Mouse (Mus musculus) left cerebral cortex, postnatal 10 days (tissue): ENCODE measurements at regions not wholly inside any gene's neighbourhood (a gene's known extent, or its start where the extent isn't known, plus 50 kb on each side); places are given as distances from the start of the nearest gene placed in this dataset.
A peak's percentile ranks its signal among the peaks of the same experiment; 100 is the strongest.

Experiments
- DNase-seq, 2 experiments: peaks; one replicate each; pipeline ENCODE4 v3.0.0; 2021 to 2022; ENCODE audit warnings: low spot score in 2 of 2, mixed read lengths in 1 of 2; ENCODE audit errors: extremely low spot score in 1 of 2
- intact Hi-C: fragments of 180-260 bp; cut with DNase I; formaldehyde crosslinking; loops from one replicate; pipeline ENCODE4 v1.15.1; 2025

DNA sequence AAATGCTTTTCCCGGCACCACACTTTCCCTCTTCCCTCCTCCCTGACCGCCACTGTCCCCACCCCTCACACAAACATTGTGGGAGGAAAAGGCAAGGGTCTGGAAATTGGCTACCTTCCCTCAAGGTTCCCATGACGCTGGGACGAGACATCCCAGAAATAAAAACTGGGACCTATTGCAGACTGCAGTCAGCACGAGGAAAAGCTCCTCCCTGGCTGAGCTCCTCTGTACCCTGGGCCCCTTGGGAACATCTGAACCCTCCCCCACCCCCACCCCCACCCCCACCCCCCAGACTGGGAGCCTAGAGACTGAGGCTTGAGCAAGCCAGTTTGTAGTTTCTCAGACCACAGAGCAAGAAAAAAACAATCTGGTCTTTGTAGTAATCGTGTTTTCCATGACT is 89.5 kb upstream of the Syt13 start:
- no peak for DNase-seq
- intact Hi-C loops: no loop called here

DNA sequence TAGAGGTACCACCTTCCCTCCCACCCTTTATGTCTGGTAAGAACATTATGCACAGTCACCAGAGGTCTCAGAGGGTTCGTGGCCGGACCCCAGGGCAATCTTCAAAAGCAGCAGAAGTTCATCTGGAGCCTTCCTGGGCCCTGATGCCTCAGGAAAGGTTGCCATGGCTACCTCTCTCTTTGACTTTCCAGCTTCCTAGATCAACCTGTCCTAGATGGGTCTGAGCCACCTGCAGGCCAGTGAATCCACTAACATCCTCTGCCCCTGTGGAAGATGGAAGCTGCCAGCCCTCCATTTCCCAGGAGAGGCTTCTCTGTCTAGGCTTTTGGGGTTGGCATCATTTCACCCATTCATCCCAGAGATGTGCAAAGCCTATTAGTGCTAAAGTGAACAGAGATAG is 84.8 kb upstream of the Syt13 start:
- intact Hi-C loops: no loop called here
- DNase-seq: no peak

DNA sequence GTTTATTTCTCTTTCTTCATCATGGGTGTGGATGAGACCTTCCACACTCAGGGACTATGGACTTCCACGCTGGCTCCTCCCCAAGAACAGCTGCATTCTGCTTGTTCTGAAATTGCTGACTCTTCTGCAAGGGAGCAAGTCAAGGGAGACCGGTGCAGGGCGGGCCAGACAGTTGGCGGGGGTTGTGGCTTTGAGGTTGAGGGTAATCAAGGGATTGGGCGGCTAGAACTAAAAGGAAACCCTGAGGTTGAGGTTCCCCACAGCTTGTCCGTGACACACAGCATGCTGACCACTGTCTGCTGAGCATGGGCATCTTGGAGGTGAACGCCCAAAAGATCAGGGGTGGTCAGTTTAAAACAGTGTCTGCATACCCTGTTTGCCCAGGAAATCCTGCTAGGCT is 83.1 kb upstream of the Syt13 start:
- intact Hi-C loops: no loop called here

DNA sequence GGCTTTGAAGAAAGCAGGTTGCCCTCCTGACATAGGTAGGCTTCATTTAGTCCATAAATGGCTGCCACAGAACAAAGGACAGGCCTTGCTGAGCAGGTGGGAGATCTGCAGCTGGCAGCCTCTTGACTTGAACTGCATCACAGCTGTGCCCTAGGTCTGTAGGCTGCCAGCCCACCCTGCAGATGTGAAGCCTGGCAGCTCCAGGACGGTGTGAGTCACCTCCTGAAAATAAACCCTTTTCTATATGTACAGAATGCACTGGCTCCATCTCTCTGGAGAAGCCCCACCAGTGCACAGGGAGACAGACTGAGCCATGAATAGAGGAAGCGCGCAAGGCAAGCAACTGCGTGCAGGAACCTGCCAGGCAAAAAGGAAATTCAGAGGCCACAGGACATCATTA is 78.7 kb upstream of the Syt13 start:
- intact Hi-C loops: loop anchor here (5.0 kb wide), 1 partner anchor 349 kb away; no protein-coding TSS in a partner anchor
- no peak for DNase-seq

More for the DNA sequence above, 83.1 kb upstream of the Syt13 start:
- no peak for DNase-seq

DNA sequence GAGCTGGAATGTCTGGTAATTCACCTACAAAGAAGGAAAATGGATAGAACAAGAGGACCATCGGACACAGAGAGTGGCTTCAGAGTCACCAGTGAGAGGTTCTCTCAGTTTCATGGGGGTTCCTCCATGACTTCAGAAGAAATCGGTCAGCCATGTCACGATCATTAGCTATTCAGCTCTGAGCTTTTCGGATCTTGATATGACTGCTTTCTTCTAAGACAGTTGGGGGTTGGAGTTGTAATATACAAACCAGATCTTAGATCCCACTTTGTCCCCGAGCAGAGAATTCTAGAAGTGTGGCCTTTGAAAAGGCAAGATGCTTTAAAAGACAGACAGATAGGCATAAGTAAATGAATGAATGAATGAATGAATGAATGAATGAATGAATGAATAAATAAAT is 76.9 kb upstream of the Syt13 start:
- DNase-seq: no peak
- intact Hi-C loops: loop anchor here (5.0 kb wide), 1 partner anchor 351 kb away; no protein-coding TSS in a partner anchor

DNA sequence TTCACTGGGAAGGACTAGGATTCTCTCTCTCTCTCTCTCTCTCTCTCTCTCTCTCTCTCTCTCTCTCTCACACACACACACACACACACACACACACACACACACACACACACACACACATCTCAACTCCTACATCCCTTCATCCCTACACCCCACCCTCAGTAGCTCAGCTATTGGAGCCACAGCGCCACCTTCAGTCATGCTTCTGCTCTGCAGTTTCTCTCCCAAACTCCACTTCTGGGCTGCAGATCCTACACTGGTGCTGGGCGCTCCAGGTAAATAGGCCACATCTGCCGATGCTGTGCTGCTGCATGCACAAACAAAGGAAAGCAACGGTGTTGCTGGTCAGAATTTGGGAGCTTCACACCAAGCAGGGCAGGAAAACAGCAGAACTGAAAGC is 74.9 kb upstream of the Syt13 start:
- intact Hi-C loops: no loop called here
- peak; percentile 67 to 81 for DNase-seq

DNA sequence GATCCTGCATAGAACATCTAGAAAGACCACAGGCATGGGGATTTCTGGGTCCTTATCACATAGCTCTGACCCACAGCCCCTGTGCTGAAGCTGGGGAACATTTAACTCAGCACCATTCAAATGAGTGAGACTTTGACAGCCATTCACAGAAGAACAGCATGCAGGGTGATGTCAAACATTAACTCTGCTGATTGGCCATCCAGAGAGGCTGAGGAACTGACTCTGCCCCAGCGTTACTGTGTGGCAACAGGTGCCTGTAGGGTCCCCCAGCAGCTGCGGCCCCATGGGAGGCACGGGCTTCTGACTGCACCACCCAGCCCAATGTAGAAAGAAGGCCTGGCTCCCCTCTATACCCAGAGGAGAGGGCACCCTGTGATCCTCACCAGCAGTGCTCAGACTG is 73.3 kb upstream of the Syt13 start:
- intact Hi-C loops: no loop called here
- DNase-seq: no peak

DNA sequence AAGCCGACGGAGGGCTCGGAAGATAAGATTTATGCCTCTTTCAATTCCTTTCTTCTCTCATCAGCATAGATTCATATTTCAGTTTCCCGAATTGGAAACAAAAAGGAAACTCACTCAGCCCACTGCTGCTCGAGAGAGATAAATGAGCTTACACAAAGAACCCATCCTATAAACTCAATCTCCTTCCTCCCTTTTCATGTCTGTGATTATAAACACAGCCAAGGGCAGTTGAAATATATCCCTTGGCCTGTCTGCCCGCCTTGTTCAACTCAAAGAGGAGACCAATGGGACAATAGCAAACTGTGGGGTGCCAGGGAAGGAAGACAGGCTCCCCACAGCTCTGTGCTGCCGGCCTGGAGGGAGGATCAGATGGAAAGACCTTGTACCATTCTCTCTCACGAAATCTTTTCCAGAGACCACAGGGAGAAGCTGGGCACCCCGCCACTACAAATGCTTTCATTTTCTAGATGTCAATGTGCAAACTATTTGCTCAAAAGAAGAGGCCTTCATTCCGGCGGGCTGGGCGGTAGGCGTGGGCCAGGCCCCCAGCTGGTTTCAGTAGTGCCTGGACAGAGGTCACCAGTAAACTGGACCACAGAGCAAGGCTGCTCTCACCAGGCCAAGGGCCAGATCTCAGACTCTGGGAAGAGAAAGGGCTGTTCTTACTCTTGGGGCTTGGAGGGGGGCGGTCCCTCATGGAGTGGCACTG is 69.7 kb upstream of the Syt13 start:
- intact Hi-C loops: no loop called here
- DNase-seq: peak; percentile 48 to 86

DNA sequence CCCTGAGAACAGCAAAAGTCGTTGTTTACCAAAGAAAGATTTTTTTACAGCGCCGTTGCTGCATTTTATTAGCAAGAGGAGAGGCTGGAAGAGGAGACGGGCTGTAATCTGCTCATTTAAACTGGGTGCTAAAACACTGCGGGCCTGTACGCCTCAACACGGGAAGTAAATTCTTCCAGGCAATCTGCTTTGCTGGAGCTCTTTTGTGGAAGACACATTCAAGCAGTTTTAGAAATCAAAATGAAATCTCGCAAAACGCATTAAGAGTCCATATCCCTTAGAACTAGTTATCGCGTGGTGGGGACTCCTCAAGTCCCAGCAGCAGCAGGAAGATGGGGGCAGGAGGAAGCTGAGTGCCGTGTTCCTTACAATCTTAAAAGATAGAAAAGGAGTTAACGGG is 65.9 kb upstream of the Syt13 start:
- no peak for DNase-seq
- intact Hi-C loops: no loop called here

DNA sequence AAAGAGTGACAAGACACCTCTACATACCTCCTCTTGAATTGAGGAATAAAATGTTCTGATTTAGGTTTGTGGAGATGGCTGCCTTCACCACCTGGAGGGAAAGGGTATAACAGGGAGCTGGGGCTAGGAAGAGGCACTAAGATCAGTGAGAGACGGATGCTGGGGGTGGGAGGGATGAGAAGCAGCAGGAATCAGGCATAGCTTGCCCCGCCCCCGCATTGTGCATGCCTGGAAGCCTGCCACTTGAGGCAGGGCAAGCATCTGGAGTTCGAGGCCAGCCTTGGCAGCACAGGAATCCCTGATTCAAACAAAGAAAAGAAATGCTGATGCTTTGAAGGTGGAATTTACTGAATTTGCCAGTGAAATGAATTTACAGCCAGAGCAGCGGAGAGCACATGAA is 63.6 kb upstream of the Syt13 start:
- intact Hi-C loops: no loop called here
- no peak for DNase-seq

DNA sequence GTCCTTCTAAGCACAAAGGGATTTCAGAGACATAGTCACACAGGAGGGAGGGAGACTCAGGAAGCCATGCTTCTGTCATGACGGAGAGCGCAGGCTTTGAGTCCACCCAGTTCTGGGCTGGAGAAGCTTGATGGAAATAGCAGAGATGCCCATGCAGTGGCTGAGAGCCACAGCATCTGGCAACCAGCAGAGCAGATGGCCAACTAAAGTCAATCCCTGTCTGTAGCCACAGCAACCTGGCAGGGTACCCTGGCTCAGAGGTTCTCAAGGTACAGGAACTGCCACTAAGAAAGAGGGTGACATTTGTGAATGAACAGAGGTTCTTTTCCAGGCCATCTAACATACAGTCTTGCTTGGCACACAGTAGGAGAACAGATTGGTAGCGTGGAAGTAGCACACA is 61.7 kb upstream of the Syt13 start:
- DNase-seq: no peak
- intact Hi-C loops: no loop called here

DNA sequence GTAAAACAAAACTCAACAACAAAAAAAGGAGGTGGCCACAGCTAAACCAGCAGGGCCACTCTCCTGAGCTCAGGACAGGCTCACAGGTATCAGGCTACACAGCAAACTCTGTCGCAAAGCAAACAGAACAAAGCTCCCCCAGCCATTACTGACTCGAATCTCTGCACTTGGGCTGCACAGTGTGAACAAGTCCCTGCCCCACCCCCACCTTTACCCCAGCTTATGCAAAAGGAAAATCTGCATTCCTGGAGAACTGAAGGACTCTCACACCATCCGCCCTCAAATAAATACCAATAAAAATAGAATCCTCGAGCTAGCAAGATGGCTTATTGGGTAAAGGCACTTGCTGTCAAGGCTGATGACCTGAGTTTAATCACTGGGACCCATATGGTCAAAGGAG is 60.6 kb upstream of the Syt13 start:
- intact Hi-C loops: no loop called here
- DNase-seq: no peak

DNA sequence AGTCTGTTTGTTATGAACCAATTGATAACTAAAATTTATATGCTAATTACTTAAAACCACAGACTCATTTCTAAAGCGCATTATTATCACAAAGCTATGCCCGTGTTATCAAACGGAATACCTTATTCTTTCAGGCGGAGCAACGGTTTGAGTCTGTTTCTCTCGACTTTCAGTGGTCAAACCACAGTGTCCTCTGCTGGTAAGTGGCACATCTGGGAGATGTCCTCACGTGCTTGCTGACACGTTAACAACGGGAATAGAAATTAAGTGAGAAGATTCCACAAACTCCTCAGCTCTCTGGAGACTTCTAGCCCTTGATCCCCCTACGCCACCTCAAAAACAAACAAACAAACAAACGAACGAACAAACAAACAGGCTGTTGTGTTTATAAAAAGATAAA is 58.9 kb upstream of the Syt13 start:
- intact Hi-C loops: no loop called here
- DNase-seq: no peak

DNA sequence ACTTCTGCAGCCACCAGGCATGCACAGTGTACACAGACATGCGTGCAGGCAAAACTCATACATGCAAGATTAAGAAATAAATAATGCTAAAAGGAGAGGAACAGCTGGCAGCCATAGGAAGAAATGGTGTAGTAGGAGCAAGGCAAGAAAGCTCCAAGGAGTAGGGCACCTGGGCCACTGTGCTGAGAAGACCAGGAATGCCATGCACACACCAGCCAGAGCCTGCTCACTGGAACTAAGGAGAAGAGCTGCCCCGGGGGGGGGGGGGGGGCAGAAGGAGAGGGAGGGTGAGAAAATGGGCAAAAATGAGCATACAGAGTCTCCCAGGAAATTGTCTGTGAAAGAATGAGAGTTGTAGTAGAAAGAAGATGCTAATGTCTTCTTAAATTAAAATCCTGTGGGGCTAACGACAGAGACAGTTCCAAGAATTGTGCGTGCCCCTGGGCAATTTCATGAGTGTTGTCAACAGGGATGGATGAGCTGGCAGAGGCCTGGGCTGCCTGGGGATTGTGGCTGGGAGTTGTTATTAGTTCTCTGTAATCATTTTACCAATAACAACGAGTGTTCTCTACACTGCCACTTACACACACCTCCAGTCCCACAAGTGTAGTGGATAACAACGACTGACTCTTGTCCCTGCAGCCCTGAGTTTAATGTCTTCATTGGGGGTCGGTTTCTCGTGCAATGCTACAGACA is 54.2 kb upstream of the Syt13 start:
- DNase-seq: no peak
- intact Hi-C loops: no loop called here
